Mouse (Mus musculus) lung, embryonic 14.5 days (tissue): ENCODE data around the gene Trappc2l. TPM values are rescaled to one million over a fixed set of nuclear protein-coding genes. Genes with fewer than 3 reads are reported as not detected.
"Not testable (repeated sequence)": the region's sequence is repeated elsewhere in the genome, so short reads cannot be mapped to it uniquely, and the experiment has no call there.

Experiments
- ATAC-seq: fragments of 200-750 bp; cut with Nextera tagmentation; 2 replicates; pipeline ENCODE4 v1.8.0; 2017; ENCODE audit warnings: mild to moderate bottlenecking, moderate TSS enrichment, moderate library complexity; ENCODE audit not compliant: insufficient read depth
- DNase-seq: peaks from one replicate; pipeline ENCODE4 v3.0.0-alpha.2; 2015
- H3K27ac ChIP-seq: fragments of 300-500 bp; sonication (generic); 2 replicates; pipeline ENCODE4 v1.5.1; 2014; ENCODE audit warnings: low read depth, mild to moderate bottlenecking, moderate library complexity
- H3K27me3 ChIP-seq: fragments of 300-500 bp; sonication (generic); 2 replicates; pipeline ENCODE4 v1.6.1; 2014; ENCODE audit warnings: low read length, control low read depth; ENCODE audit not compliant: insufficient read depth
- H3K36me3 ChIP-seq: fragments of 300-500 bp; sonication (generic); 2 replicates; pipeline ENCODE4 v1.6.1; 2014; ENCODE audit warnings: control low read depth; ENCODE audit not compliant: insufficient read depth
- H3K4me1 ChIP-seq: fragments of 300-500 bp; sonication (generic); 2 replicates; pipeline ENCODE4 v1.6.1; 2014; ENCODE audit warnings: antibody characterized with exemption, control low read depth; ENCODE audit not compliant: insufficient read depth
- H3K4me2 ChIP-seq: fragments of 300-500 bp; sonication (generic); 2 replicates; pipeline ENCODE4 v1.6.1; 2014; ENCODE audit warnings: mild to moderate bottlenecking
- H3K4me3 ChIP-seq: fragments of 300-500 bp; sonication (generic); 2 replicates; pipeline ENCODE4 v1.5.1; 2014; ENCODE audit warnings: low read depth, low read length
- H3K9ac ChIP-seq: fragments of 300-500 bp; sonication (generic); 2 replicates; pipeline ENCODE4 v1.6.1; 2014
- H3K9me3 ChIP-seq: fragments of 300-500 bp; sonication (generic); 2 replicates; pipeline ENCODE4 v1.6.1; 2016; ENCODE audit warnings: low read depth, low read length, control low read depth
- CTCF ChIP-seq: IDR thresholded peaks from 2 replicates; pipeline ENCODE4 v1.5.1; 2016; ENCODE audit warnings: antibody characterized with exemption, low read depth
- WGBS: fragments of 180-500 bp; shearing (Covaris S2); extraction: QIAGEN DNeasy Blood & Tissue Kit; methylation state at CpG from one replicate; pipeline ENCODE4 v1.1.7; 2014; 5-methylcytosine and 5-hydroxymethylcytosine counted together
- polyA plus RNA-seq: library from polyadenylated mRNA; unstranded; fragments of >200 nt; fragmentation: Nextera tagmentation; extraction: Ambion mirVana; gene quantifications from 2 replicates; pipeline ENCODE4 v1.2.1, GENCODE M21; 2014

The Trappc2l gene
- polyA plus RNA-seq, 1 experiment from 2014 or later, result 57.2 TPM

DNA sequence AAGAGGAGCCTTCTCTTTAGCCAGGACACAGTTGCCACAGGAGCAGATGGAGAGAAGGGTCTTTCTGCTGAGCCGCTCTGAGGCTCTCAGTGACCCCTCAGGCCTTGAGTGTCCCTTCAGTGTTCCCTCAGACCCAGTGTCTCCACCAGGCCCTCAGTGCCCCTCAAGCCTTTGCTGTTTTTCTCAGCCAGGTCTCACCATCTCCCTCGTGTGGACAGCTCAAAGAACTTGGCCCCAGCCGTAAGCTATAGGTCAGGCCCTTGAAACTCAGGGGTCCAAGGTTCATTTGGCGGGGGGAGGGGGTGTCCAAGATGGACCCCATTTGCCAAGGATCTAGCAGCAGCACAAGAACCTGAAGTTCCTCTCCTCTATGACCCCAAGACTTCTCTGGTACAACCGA, 13.2 kb downstream of the Trappc2l start:
- Histone ChIP-seq H3K4me1 (no peaks in the 10 kb centered on the region), H3K9me3 (no peaks in the 10 kb centered on the region), H3K4me3 (no peak overlapping the region), H3K27ac (no peak overlapping the region), H3K36me3 (no peaks in the 10 kb centered on the region), H3K9ac (no peak overlapping the region), H3K4me2 (no peak overlapping the region), H3K27me3 (0 out of 2 replicates have a peak, but pooled peaks cover 3% of the 10 kb centered on the region)
- WGBS, result 68% methylated on average over 5 of the region's 5 CpGs
- DNase-seq (no peak), ATAC-seq (no peak)
- TF ChIP-seq CTCF, result no peak

DNA sequence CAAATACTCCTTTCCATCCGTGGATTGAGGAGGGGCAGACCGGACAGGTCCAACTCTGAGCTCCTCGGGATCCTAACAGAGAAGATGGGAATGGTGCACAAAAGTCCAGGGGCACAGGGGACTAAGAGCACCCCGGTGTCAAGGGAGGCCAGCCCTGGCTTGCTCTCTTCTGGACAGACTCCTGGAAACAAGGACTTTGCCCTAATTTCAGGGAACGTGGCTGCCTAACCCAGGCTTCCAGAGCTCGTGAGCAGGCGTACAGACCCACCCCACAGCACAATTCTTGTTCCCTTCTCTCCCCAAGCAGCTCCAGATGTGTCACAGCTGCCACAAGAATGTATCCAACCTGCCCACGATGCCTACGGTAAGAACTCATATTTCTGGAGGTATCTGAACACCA, 14.4 kb downstream of the Trappc2l start:
- H3K4me3 ChIP-seq, result no peak overlapping the region
- H3K9me3 ChIP-seq, result no peaks in the 10 kb centered on the region
- H3K4me2 ChIP-seq, result no peak overlapping the region
- H3K4me1 ChIP-seq, result no peaks in the 10 kb centered on the region
- no peak for DNase-seq
- no peak for ATAC-seq
- H3K36me3 ChIP-seq, result no peaks in the 10 kb centered on the region
- H3K27ac ChIP-seq, result no peak overlapping the region
- 72% methylated on average over 9 of the region's 9 CpGs for WGBS
- H3K9ac ChIP-seq, result no peak overlapping the region
- no peak for TF ChIP-seq CTCF
- H3K27me3 ChIP-seq, result peaks cover 7% of the 10 kb centered on the region; the same call in 1 of the 2 replicates

DNA sequence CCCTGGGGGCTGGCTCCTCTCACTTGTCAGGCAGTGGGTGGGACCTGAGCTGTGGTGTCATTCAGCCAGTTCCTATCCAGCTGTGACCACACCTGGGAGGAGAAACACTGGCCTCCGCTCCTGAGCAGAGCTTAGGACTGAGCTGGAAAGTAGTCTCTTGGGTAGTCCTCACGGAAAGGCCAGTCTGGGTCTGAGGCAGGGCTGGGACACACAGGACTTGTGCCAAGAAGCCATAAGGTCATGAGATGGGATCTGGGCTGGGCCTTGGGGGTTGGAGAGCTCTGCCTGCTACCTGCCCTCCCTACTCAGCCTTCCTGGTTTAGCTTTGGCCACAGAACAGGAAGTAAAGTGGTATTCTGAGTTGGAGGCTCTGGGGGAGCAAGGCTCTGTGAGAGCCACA, 15.5 kb downstream of the Trappc2l start:
- ATAC-seq (no peak), DNase-seq (no peak)
- Histone ChIP-seq H3K27ac (no peak overlapping the region), H3K9ac (no peak overlapping the region), H3K36me3 (no peaks in the 10 kb centered on the region), H3K9me3 (no peaks in the 10 kb centered on the region), H3K4me3 (no peak overlapping the region), H3K4me1 (no peaks in the 10 kb centered on the region), H3K27me3 (peaks cover 7% of the 10 kb centered on the region; the same call in 1 of the 2 replicates), H3K4me2 (no peak overlapping the region)
- TF ChIP-seq CTCF, result no peak
- WGBS, result 72% methylated on average over 2 of the region's 2 CpGs

DNA sequence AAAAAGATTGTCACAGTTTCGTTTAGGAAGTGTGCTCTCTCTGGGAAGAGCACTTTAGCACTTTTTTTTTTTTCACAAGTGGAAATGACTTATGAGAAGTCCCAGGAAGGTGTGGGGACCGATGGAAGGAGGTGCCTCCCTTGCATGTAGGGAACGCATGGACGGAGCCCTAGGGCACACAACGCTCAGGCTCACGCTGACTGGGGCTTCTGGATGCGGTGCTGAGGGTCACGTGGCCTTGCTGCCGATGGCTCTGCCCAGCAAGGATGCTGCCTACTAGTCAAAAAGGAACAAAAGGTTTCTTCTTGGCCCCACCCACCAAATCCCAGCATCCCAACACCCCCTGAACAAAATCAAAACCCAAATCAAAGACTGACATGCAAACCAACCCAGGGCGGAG, 17.9 kb downstream of the Trappc2l start:
- no peaks in the 10 kb centered on the region for H3K9me3 ChIP-seq
- H3K4me3 ChIP-seq, result no peak overlapping the region
- WGBS, result 50% methylated on average over 10 of the region's 10 CpGs
- H3K9ac ChIP-seq, result no peak overlapping the region
- H3K4me2 ChIP-seq, result no peak overlapping the region
- ATAC-seq (no peak), DNase-seq (no peak)
- H3K4me1 ChIP-seq, result no peaks in the 10 kb centered on the region
- peaks cover 7% of the 10 kb centered on the region; the same call in 1 of the 2 replicates for H3K27me3 ChIP-seq
- TF ChIP-seq CTCF, result no peak
- H3K27ac ChIP-seq, result no peak overlapping the region
- no peaks in the 10 kb centered on the region for H3K36me3 ChIP-seq

DNA sequence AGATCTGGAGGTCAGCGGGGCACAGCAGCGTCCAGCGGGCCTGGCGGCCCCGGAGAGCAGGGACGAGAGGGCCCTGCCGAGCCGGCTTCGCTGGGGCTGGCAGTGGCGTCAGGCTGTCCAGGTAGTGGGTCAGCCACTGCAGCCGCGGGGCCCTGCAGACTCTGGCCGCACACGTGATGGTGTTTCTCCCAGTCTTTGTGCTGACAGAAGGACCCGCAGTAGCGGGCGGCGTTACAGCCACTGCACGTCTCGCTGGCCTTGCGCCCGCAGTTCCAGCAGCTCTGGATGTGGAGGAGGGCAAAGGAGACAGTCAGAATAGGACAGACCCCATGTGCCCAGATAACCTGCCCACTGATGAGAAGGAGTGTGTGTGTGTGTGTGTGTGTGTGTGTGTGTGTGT, 19.3 kb downstream of the Trappc2l start:
- TF ChIP-seq CTCF, result no peak
- ATAC-seq, result no peak
- WGBS, result 44% methylated on average over 22 of the region's 22 CpGs

DNA sequence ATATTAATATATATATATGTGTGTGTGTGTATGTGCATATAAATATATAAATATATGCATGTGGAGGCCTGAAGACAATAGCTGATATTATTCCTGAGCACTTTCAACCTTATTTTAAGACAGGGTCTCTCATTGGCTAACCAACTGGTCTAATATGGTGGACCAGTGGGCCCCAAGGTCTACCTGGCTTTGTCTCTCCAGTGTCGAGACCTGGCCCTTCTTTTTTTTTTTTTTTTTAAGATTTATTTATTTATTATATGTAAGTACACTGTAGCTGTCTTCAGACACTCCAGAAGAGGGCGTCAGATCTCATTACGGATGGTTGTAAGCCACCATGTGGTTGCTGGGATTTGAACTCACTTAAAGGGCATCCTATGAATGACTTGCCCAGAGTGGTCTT, 20.7 kb downstream of the Trappc2l start:
- H3K27me3 ChIP-seq, H3K9me3 ChIP-seq, H3K36me3 ChIP-seq, H3K4me1 ChIP-seq, H3K27ac ChIP-seq, DNase-seq, H3K4me3 ChIP-seq, H3K9ac ChIP-seq, H3K4me2 ChIP-seq, ATAC-seq: not testable (repeated sequence)
- 59% methylated on average over 3 of the region's 3 CpGs for WGBS

More for the DNA sequence above, 19.3 kb downstream of the Trappc2l start:
- Histone ChIP-seq H3K4me2 (peak overlapping the region; percentile 36), H3K9me3 (no peaks in the 10 kb centered on the region), H3K27me3 (peaks cover 7% of the 10 kb centered on the region; the same call in 1 of the 2 replicates), H3K4me1 (no peaks in the 10 kb centered on the region), H3K36me3 (no peaks in the 10 kb centered on the region), H3K9ac (0 out of 2 replicates have a peak overlapping the region, but pooled peaks have one; percentile 29), H3K4me3 (no peak overlapping the region), H3K27ac (no peak overlapping the region)
- DNase-seq, result no peak

DNA sequence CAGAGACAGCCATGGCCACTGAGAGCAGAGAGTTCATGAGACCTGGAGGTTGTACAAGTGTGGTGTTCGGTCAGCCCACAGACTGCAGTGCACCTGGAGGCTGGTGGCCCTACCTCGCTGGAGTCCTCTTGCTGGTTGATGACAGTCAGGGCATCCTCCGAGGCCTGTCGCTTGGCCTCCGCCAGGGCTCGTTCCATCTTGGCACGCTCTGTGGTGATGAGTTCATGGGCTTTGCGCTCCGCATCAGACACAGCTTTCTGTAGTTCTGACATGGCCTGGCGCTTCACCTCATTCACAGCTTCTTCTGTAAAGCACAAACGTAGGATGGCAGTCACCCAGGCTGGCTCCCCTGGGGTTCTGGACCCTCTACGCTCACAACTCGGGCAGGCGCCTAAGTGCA, 21.8 kb downstream of the Trappc2l start:
- ATAC-seq, result no peak

More for the DNA sequence above, 21.8 kb downstream of the Trappc2l start:
- no peak for TF ChIP-seq CTCF
- no peaks in the 10 kb centered on the region for H3K9me3 ChIP-seq
- H3K4me2 ChIP-seq, result no peak overlapping the region
- WGBS, result 93% methylated on average over 14 of the region's 14 CpGs
- H3K9ac ChIP-seq, result no peak overlapping the region
- DNase-seq, result no peak
- no peak overlapping the region for H3K27ac ChIP-seq
- no peaks in the 10 kb centered on the region for H3K36me3 ChIP-seq
- no peak overlapping the region for H3K4me3 ChIP-seq
- peaks cover 6% of the 10 kb centered on the region; the same call in 1 of the 2 replicates for H3K4me1 ChIP-seq
- H3K27me3 ChIP-seq, result peaks cover 7% of the 10 kb centered on the region; the same call in 1 of the 2 replicates
